Mouse (Mus musculus): ENCODE measurements around the gene Tmem97. TPM values are rescaled to one million over a fixed set of nuclear protein-coding genes. Genes with fewer than 3 reads are reported as not detected.

Gene Tmem97
- polyA plus RNA-seq, 1 experiment from 2014 or later = 68.2 TPM

DNA sequence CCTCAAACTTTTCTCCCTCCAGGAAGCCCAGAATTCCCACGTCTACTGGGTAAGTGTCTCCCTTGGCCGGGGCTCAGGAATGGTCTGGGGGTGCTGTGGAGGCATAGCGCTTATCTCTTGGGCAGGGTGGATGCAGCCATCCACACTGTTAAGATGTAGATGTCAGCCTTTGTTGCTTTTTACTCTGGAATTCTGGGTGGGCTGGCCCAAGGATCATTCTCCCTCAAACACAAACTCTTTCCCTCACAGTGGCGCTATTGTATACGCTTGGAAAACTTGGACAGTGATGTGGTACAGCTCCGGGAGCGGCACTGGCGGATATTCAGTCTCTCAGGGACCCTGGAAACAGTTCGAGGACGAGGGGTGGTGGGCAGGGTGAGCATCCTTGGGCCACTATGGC is 31.6 kb downstream of the Tmem97 start:
- no peaks in the 10 kb centered on the region for H3K27me3 ChIP-seq (ENCODE audit: control insufficient read depth, insufficient read depth, low read length)
- no peak overlapping the region for H3K27ac ChIP-seq (replicated peaks)
- 88% methylated on average over 10 of the region's 10 CpGs for WGBS
- TF ChIP-seq CTCF (IDR thresholded peaks at IDR 0.05; ENCODE audit: low read depth) = no peak
- no peak for TF ChIP-seq EP300 (optimal IDR thresholded peaks at IDR 0.05)
- ATAC-seq (ENCODE audit: low FRiP score, low TSS enrichment) (no peak), DNase-seq (ENCODE audit: low spot score) (no peak)
- no peak overlapping the region for H3K9ac ChIP-seq (ENCODE audit: low read length)
- no peaks in the 10 kb centered on the region for H3K4me1 ChIP-seq (replicated peaks; ENCODE audit: control insufficient read depth, insufficient read depth)
- no peak overlapping the region for H3K4me2 ChIP-seq (replicated peaks; ENCODE audit: low read depth)
- H3K4me3 ChIP-seq (ENCODE audit: low read depth, low read length) = no peak overlapping the region
- H3K36me3 ChIP-seq (ENCODE audit: control insufficient read depth, insufficient read depth, low read length) = peaks cover 32% of the 10 kb centered on the region
- no peaks in the 10 kb centered on the region for H3K9me3 ChIP-seq (ENCODE audit: control insufficient read depth, low read length)

DNA sequence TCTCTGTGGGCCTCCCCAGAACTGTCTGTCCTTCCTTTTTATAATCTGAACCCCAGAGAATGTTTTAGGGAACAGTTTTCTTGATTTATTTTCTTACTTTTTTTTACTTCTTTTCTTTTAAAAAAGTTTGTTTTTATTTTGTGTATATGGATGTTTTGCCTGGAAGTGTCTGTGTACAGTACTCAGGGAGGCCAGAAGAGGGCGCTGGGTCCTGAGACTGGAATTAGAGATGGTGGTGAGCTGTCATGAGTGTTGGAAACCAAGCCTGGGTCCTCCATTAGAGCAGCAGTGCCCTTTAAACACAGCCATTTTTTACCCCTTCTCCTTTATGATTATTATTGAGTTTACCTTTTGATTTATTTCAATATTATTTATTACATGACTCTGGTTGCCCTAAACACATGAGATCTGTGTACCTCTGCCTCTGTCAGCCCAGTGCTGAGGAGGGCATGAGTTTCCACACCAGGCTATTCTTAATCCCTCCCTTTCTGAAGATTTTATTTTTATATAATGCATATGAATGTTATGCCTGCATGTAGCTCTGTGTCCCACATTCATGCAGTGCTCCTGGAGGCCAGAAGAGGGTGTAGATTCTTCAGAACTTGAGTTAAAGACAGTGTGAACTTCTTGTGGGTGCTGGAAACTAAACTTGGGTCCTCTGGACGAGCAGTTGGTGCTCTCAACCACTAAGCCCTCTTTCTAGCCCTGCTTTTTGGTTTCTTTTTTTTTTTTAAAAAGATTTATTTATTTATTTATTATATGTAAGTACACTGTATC is 34.8 kb downstream of the Tmem97 start:
- Histone ChIP-seq H3K9ac (ENCODE audit: low read length) (no peak overlapping the region), H3K4me1 (replicated peaks; ENCODE audit: control insufficient read depth, insufficient read depth) (peaks cover 4% of the 10 kb centered on the region), H3K4me2 (replicated peaks; ENCODE audit: low read depth) (no peak overlapping the region), H3K4me3 (ENCODE audit: low read depth, low read length) (no peak overlapping the region), H3K36me3 (ENCODE audit: control insufficient read depth, insufficient read depth, low read length) (peaks cover 19% of the 10 kb centered on the region), H3K27me3 (ENCODE audit: control insufficient read depth, insufficient read depth, low read length) (no peaks in the 10 kb centered on the region), H3K9me3 (ENCODE audit: control insufficient read depth, low read length) (no peaks in the 10 kb centered on the region), H3K27ac (replicated peaks) (no peak overlapping the region)
- DNase-seq (ENCODE audit: low spot score) (no peak), ATAC-seq (ENCODE audit: low FRiP score, low TSS enrichment) (no peak)
- TF ChIP-seq EP300 (optimal IDR thresholded peaks at IDR 0.05) (no peak), CTCF (IDR thresholded peaks at IDR 0.05; ENCODE audit: low read depth) (peak; percentile 58)
- 57% methylated on average over 2 of the region's 2 CpGs for WGBS

DNA sequence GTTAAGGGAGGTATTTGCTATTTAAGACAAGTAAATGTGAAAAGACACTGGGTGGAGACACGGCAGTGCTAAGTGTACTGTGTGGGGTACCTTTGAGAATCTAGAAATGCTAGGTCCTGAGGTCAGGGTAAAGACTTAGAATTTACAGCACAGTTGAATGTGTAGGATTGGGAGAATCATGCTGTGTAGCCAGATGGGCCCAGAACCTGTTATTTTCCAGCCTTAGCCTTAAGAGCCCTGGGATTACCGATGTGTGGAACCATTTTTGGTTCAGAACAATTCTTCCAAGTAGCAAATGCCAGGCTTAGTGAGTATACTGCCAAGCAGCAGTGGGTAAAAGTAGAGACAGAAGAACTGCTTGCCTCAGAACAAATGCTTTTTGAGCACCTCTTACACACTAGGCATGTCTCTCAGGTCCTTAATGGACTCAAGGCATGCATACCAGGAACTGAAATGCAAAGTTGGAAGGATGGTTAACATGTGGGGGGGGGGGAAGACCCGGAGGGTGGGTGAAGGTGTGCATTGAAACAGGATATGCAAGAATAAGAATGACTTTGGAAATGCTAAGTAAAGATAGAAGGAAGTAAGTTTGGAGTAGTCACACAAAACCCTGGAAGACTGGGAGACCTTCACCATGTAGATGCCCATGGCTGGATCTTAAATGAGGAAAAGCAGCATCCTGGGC is 37.3 kb downstream of the Tmem97 start:
- Histone ChIP-seq H3K36me3 (ENCODE audit: control insufficient read depth, insufficient read depth, low read length) (peaks cover 13% of the 10 kb centered on the region; the same call in 1 of the 2 replicates), H3K27ac (replicated peaks) (no peak overlapping the region), H3K9ac (ENCODE audit: low read length) (peak overlapping the region; percentile 88), H3K4me2 (replicated peaks; ENCODE audit: low read depth) (peak overlapping the region; percentile 92), H3K27me3 (ENCODE audit: control insufficient read depth, insufficient read depth, low read length) (no peaks in the 10 kb centered on the region), H3K4me1 (replicated peaks; ENCODE audit: control insufficient read depth, insufficient read depth) (peaks cover 4% of the 10 kb centered on the region), H3K4me3 (ENCODE audit: low read depth, low read length) (peak overlapping the region; percentile 80), H3K9me3 (ENCODE audit: control insufficient read depth, low read length) (no peaks in the 10 kb centered on the region)
- TF ChIP-seq EP300 (optimal IDR thresholded peaks at IDR 0.05) (no peak), CTCF (IDR thresholded peaks at IDR 0.05; ENCODE audit: low read depth) (no peak)
- DNase-seq (ENCODE audit: low spot score) = no peak
- WGBS = 67% methylated on average over 3 of the region's 3 CpGs
- ATAC-seq (ENCODE audit: low FRiP score, low TSS enrichment) = no peak

DNA sequence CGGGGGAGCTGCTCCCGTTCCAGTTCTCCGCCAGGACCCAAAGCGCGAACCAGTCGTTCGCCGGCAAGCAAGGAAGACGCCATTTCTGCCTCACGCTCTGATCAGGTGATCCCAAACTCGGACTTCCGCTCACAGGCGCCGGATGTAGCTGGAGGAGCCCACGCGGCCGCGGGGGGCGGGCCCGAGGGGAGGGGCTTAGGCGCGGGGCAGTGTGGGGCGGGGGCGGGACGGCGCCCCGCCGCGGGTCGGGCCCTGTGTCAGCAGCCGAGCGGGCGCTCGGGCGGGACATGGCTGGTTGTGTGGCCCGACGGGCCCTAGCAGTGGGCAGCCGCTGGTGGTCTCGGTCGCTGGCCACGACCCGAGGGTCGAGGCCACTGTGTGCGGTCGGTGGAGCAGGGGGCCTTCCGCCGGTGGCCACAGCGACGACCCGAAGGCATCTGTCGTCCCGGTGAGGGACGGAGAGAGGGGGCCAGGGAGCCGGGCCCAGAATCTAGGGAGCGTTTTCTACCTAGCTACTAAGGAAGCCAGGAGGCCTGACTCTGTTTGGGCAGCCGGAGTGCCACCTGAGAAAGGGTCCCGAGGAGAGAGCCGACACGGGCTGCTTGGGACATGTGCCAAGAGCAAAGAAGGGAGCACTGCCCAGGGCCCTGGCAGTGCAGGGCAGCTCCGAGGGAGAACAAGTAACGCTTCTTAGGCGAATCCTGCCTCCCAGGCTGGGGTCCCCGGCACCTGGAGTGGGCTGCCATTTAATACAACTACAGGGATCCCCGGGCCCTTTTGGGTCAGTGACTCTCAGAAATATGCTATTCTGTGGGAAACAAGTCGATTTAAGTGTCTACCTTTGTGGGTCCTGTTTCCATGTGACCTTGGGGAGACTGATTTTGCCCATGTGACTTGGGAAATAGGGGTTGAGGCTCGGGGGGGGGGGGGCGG is 38.3 kb downstream of the Tmem97 start, which contains the start of the genes Tmem199 and Poldip2:
Gene Tmem199, minus strand, starts transcription at position 148 of the 933 bp plus-strand sequence.
Gene Poldip2, plus strand, starts transcription at position 169 of the 933 bp plus-strand sequence.
- Histone ChIP-seq H3K27ac (replicated peaks) (peak within 1 kb of the TSS; percentile 70), H3K4me1 (replicated peaks; ENCODE audit: control insufficient read depth, insufficient read depth) (peaks cover 4% of the 10 kb centered on the region), H3K4me3 (ENCODE audit: low read depth, low read length) (peak within 1 kb of the TSS; percentile 80), H3K9me3 (ENCODE audit: control insufficient read depth, low read length) (no peaks in the 10 kb centered on the region), H3K4me2 (replicated peaks; ENCODE audit: low read depth) (peak within 1 kb of the TSS; percentile 92), H3K9ac (ENCODE audit: low read length) (peak within 1 kb of the TSS; percentile 88), H3K27me3 (ENCODE audit: control insufficient read depth, insufficient read depth, low read length) (no peaks in the 10 kb centered on the region), H3K36me3 (ENCODE audit: control insufficient read depth, insufficient read depth, low read length) (peaks cover 18% of the 10 kb centered on the region; the same call in 1 of the 2 replicates)
- no peak for TF ChIP-seq EP300 (optimal IDR thresholded peaks at IDR 0.05)
- TF ChIP-seq CTCF (IDR thresholded peaks at IDR 0.05; ENCODE audit: low read depth) = no peak
- ATAC-seq (ENCODE audit: low FRiP score, low TSS enrichment) (peak; percentile 97), DNase-seq (ENCODE audit: low spot score) (peak; percentile 95)
- 1% methylated on average over 64 of the region's 67 CpGs for WGBS

DNA sequence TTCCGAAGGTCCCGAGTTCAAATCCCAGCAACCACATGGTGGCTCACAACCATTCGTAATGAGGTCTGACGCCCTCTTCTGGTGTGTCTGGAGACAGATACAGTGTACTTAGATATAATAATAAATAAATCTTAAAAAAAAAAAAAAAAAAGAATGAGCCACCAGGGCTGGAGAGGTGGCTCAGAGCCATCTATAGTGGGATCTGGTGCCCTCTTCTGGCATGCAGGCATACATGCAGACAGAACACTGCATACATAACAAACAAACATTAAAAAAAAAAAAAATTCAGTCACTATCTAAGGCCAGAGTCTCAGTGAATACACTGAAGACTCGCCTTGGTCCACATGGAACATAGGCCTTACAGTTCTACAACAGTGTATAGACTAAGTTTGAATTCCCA is 41.4 kb downstream of the Tmem97 start:
- Histone ChIP-seq H3K4me2 (replicated peaks; ENCODE audit: low read depth) (no peak overlapping the region), H3K4me1 (replicated peaks; ENCODE audit: control insufficient read depth, insufficient read depth) (peaks cover 4% of the 10 kb centered on the region), H3K4me3 (ENCODE audit: low read depth, low read length) (no peak overlapping the region), H3K36me3 (ENCODE audit: control insufficient read depth, insufficient read depth, low read length) (peaks cover 13% of the 10 kb centered on the region; the same call in 1 of the 2 replicates), H3K9me3 (ENCODE audit: control insufficient read depth, low read length) (no peaks in the 10 kb centered on the region), H3K27me3 (ENCODE audit: control insufficient read depth, insufficient read depth, low read length) (no peaks in the 10 kb centered on the region), H3K27ac (replicated peaks) (no peak overlapping the region), H3K9ac (ENCODE audit: low read length) (no peak overlapping the region)
- DNase-seq (ENCODE audit: low spot score) = no peak
- WGBS = 77% methylated on average over 5 of the region's 5 CpGs
- TF ChIP-seq EP300 (optimal IDR thresholded peaks at IDR 0.05) (no peak), CTCF (IDR thresholded peaks at IDR 0.05; ENCODE audit: low read depth) (peak; percentile 63)
- ATAC-seq (ENCODE audit: low FRiP score, low TSS enrichment) = no peak

Data from stomach, postnatal 0 days (tissue).